Mouse (Mus musculus): ENCODE results near the gene Zfp286.

DNA sequence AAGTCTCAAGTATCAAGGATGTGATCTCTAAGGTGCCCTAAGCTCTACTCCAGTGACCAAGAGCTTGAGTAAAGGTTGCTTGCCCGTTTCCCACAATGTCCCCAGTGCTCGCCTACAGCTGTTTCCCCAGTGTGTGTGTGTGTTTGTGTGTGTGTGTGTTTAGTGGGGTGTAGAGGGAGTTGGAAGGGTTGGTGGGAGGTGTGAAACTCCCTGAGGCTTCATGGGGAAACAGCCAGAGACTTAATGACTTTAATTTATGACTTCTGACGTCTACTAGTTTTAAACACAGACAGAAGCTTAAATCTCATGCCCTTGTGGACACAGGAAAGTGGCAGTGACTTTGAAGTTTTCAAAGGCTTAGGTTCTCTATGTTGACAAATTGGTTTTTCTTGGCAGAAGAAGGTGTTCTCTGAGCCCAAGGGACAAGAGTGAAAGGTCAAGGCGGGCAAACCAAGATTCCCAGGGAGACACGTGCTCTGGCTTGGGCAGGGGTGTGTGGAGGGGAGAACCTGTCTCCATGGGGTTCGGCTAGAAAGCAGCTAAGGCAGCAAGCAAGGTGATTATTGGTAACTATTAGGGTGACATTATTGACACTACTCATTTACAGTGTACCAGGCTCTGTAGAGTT lies 37.0 kb upstream of the Zfp286 start:
- TF ChIP-seq CTCF (conservative IDR thresholded peaks at IDR 0.05; ENCODE audit: low read length): no peak
- no peak for TF ChIP-seq NANOG (IDR thresholded peaks at IDR 0.05; ENCODE audit: borderline replicate concordance, low read length)

Data from E14TG2a.4 (cell line).